Mouse (Mus musculus): ENCODE measurements around the gene Atg2b. TPM values are rescaled to one million over a fixed set of nuclear protein-coding genes. Genes with fewer than 3 reads are reported as not detected.

Gene Atg2b
- 31.2 and 32.6 TPM in 2 replicates for polyA plus RNA-seq (2012; rRNA removed)

- TF ChIP-seq POLR2A (IDR thresholded peaks at IDR 0.05; ENCODE audit: extremely low read depth, insufficient read depth, low read length): peak; percentile 71
- TF ChIP-seq CTCF (IDR thresholded peaks at IDR 0.05; ENCODE audit: extremely low read depth, insufficient read depth, low read length): no peak
- Histone ChIP-seq H3K27ac (ENCODE audit: insufficient read depth, low read length) (peak within 1 kb of the TSS; percentile 48), H3K4me1 (ENCODE audit: control insufficient read depth, insufficient read depth, low read length) (peaks cover 3% of the 10 kb centered on the region; the same call in 1 of the 2 replicates), H3K4me3 (ENCODE audit: insufficient read depth, low read length) (peak within 1 kb of the TSS; percentile 72)
These were observed at the start of gene Atg2b for GRCm38 (mm10) chr12:105685001-105685691. TSS of gene Atg2b (minus strand) at chr12:105685211.

GRCm38 (mm10) chr12:105733370-105734159, 48.6 kb upstream of the Atg2b start:
- TF ChIP-seq POLR2A (IDR thresholded peaks at IDR 0.05; ENCODE audit: extremely low read depth, insufficient read depth, low read length): no peak
- TF ChIP-seq CTCF (IDR thresholded peaks at IDR 0.05; ENCODE audit: extremely low read depth, insufficient read depth, low read length): no peak
- Histone ChIP-seq H3K4me1 (ENCODE audit: control insufficient read depth, insufficient read depth, low read length) (no peaks in the 10 kb centered on the region), H3K27ac (ENCODE audit: insufficient read depth, low read length) (no peak overlapping the region), H3K4me3 (ENCODE audit: insufficient read depth, low read length) (no peak overlapping the region)

GRCm38 (mm10) chr12:105730851-105731460, 45.9 kb upstream of the Atg2b start:
- Histone ChIP-seq H3K27ac (ENCODE audit: insufficient read depth, low read length) (no peak overlapping the region), H3K4me3 (ENCODE audit: insufficient read depth, low read length) (no peak overlapping the region), H3K4me1 (ENCODE audit: control insufficient read depth, insufficient read depth, low read length) (no peaks in the 10 kb centered on the region)
- TF ChIP-seq CTCF (IDR thresholded peaks at IDR 0.05; ENCODE audit: extremely low read depth, insufficient read depth, low read length) (no peak), POLR2A (IDR thresholded peaks at IDR 0.05; ENCODE audit: extremely low read depth, insufficient read depth, low read length) (no peak)

DNA sequence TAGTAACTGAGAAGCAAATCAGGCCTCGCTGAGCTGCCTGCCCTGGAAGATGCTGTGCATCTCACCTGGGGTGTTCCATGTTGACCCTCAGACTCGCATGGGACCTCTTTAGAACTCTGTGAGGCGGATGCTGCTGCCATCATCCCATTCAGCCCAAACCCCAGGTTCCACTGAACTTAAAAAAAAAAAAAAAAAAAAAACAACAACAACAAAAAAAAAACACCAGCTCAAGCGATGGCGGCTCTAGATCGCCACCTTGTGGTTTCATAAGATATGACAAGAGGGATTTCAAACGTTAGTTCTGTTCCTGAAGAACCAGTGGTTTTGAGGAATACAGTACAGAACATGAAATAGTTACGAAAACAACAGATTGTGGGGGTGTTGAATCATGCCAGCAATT, 43.0 kb upstream of the Atg2b start:
- Histone ChIP-seq H3K4me3 (ENCODE audit: insufficient read depth, low read length) (no peak overlapping the region), H3K27ac (ENCODE audit: insufficient read depth, low read length) (no peak overlapping the region), H3K4me1 (ENCODE audit: control insufficient read depth, insufficient read depth, low read length) (no peaks in the 10 kb centered on the region)
- TF ChIP-seq CTCF (IDR thresholded peaks at IDR 0.05; ENCODE audit: extremely low read depth, insufficient read depth, low read length) (peak; percentile 49; the same call in 1 of the 2 replicates), POLR2A (IDR thresholded peaks at IDR 0.05; ENCODE audit: extremely low read depth, insufficient read depth, low read length) (no peak)

- TF ChIP-seq POLR2A (IDR thresholded peaks at IDR 0.05; ENCODE audit: extremely low read depth, insufficient read depth, low read length): no peak
- no peak for TF ChIP-seq CTCF (IDR thresholded peaks at IDR 0.05; ENCODE audit: extremely low read depth, insufficient read depth, low read length)
- Histone ChIP-seq H3K27ac (ENCODE audit: insufficient read depth, low read length) (no peak overlapping the region), H3K4me3 (ENCODE audit: insufficient read depth, low read length) (no peak overlapping the region), H3K4me1 (ENCODE audit: control insufficient read depth, insufficient read depth, low read length) (no peaks in the 10 kb centered on the region)
These were observed 42.3 kb upstream of the Atg2b start for GRCm38 (mm10) chr12:105727268-105727667.

DNA sequence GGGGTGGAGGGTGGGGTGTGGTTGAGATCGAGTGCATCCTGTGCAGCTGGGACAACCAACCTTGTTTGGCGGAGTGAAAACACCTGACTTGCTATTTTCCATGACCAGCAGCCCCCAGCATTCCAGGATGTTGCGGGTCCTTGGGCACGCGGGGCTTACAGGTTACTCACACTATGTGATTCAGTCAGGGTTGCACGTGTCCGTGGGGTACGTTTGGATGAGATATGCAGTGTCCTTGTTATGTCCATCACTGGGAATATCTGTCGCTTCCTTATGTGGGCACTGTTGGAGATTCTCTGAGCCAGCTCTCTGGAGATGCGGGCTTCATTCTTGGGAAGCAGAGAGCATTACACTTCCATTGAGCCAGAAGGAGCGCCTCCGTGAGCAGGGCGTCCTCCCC, 40.7 kb upstream of the Atg2b start:
- Histone ChIP-seq H3K4me3 (ENCODE audit: insufficient read depth, low read length) (no peak overlapping the region), H3K4me1 (ENCODE audit: control insufficient read depth, insufficient read depth, low read length) (no peaks in the 10 kb centered on the region)
- no peak for TF ChIP-seq POLR2A (IDR thresholded peaks at IDR 0.05; ENCODE audit: extremely low read depth, insufficient read depth, low read length)
- no peak for TF ChIP-seq CTCF (IDR thresholded peaks at IDR 0.05; ENCODE audit: extremely low read depth, insufficient read depth, low read length)

DNA sequence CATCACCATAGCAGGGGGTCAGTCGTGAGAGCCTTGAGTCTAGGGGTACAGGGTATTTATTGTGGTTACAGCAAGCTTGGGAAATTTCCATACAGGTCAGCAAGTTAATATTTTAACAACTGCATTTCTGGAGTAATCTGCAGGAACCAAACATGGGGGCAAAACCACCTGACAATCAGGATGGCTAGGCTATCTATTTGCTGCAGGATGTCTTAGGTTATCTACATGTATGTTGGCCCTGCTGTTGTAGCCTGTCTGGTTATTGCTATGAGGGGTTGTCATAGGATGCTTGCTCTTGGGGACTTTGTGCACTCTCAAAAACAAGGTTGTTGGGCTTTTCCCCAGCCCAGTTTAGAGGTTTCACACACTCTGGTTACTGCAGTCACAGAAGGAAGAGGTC, 39.6 kb upstream of the Atg2b start:
- no peak overlapping the region for H3K4me3 ChIP-seq (ENCODE audit: insufficient read depth, low read length)
- no peak for TF ChIP-seq POLR2A (IDR thresholded peaks at IDR 0.05; ENCODE audit: extremely low read depth, insufficient read depth, low read length)
- TF ChIP-seq CTCF (IDR thresholded peaks at IDR 0.05; ENCODE audit: extremely low read depth, insufficient read depth, low read length): no peak
- H3K4me1 ChIP-seq (ENCODE audit: control insufficient read depth, insufficient read depth, low read length): no peaks in the 10 kb centered on the region
- no peak overlapping the region for H3K27ac ChIP-seq (ENCODE audit: insufficient read depth, low read length)

More for the DNA sequence above, 40.7 kb upstream of the Atg2b start:
- H3K27ac ChIP-seq (ENCODE audit: insufficient read depth, low read length): no peak overlapping the region

GRCm38 (mm10) chr12:105722657-105723056, 37.6 kb upstream of the Atg2b start:
- H3K4me1 ChIP-seq (ENCODE audit: control insufficient read depth, insufficient read depth, low read length): no peaks in the 10 kb centered on the region
- no peak overlapping the region for H3K27ac ChIP-seq (ENCODE audit: insufficient read depth, low read length)
- no peak for TF ChIP-seq POLR2A (IDR thresholded peaks at IDR 0.05; ENCODE audit: extremely low read depth, insufficient read depth, low read length)
- TF ChIP-seq CTCF (IDR thresholded peaks at IDR 0.05; ENCODE audit: extremely low read depth, insufficient read depth, low read length): peak; percentile 62
- H3K4me3 ChIP-seq (ENCODE audit: insufficient read depth, low read length): no peak overlapping the region

DNA sequence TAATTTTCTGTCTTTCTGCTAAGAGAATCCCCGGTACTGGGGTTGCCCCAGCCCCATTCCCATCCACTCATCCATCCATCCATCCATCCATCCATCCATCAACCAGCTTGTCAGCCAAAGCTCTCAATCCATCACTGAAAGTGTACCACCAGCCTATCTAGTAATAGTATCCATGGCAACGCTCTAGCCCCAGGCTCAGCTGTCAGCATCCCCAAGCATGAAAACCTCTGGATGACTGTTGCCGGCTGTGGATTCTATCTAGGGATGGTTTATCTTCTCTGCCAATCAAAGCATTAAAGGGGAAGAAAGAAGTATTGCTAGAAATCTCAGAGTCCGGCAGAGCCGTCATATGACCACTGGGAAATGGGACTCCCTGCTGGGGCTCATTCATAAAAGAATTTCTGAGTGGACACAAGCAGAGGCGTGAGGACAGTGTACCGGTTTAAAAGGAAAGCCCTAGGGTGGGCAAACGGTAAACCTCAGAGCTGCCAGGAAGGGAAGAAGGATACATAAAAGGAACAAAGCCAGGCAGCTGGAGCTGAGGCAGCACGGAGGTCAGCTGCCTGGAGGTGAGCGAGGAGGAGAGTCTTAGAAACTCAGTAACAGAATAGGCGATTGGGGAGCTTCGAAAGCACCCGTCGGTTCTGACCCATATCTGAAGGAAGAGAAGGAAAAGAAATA, 36.6 kb upstream of the Atg2b start:
- no peak for TF ChIP-seq CTCF (IDR thresholded peaks at IDR 0.05; ENCODE audit: extremely low read depth, insufficient read depth, low read length)
- no peak for TF ChIP-seq POLR2A (IDR thresholded peaks at IDR 0.05; ENCODE audit: extremely low read depth, insufficient read depth, low read length)
- Histone ChIP-seq H3K4me3 (ENCODE audit: insufficient read depth, low read length) (no peak overlapping the region), H3K4me1 (ENCODE audit: control insufficient read depth, insufficient read depth, low read length) (no peaks in the 10 kb centered on the region), H3K27ac (ENCODE audit: insufficient read depth, low read length) (no peak overlapping the region)

Measured in cortical plate, adult 2 months (tissue).